Mouse (Mus musculus) induced T-regulatory cell, adult 2 months (primary cell): ENCODE data around the gene Hcls1.

Experiments used
- DNase-seq: peaks from one replicate; pipeline ENCODE4 v3.0.0-alpha.2; 2012; ENCODE audit warnings: low read depth

Hcls1 gene

GRCm38 (mm10) chr16:36989493-36989892, 54.7 kb downstream of the Hcls1 start:
- peak; percentile 27 for DNase-seq

GRCm38 (mm10) chr16:36989999-36990625, 55.3 kb downstream of the Hcls1 start, which contains the start of gene Fbxo40:
Fbxo40 (minus strand) TSS chr16:36990467.
- no peak for DNase-seq

GRCm38 (mm10) chr16:36997650-36998049, 62.9 kb downstream of the Hcls1 start:
- no peak for DNase-seq

- no peak for DNase-seq
Observed at GRCm38 (mm10) chr16:36999366-36999972, 64.7 kb downstream of the Hcls1 start.

GRCm38 (mm10) chr16:37009262-37009661, 74.5 kb downstream of the Hcls1 start:
- DNase-seq, result peak; percentile 20

- peak; percentile 85 for DNase-seq
Observed at GRCm38 (mm10) chr16:37010370-37010769, 75.6 kb downstream of the Hcls1 start.

GRCm38 (mm10) chr16:37011061-37011921, 76.5 kb downstream of the Hcls1 start, which contains the start of gene Polq:
Polq (plus strand) TSS chr16:37011786.
- peak; percentile 97 for DNase-seq

GRCm38 (mm10) chr16:37011922-37012289, 77.1 kb downstream of the Hcls1 start:
- no peak for DNase-seq

- DNase-seq, result no peak
Observed at GRCm38 (mm10) chr16:37012336-37012735, 77.6 kb downstream of the Hcls1 start.
